Mouse (Mus musculus) liver (tissue): Measurements from ENCODE around the gene 9930021J03Rik.

Experiments used
- DNase-seq: peaks from one replicate; pipeline ENCODE4 v3.0.0-alpha.2; 2020; ENCODE audit warnings: mixed read lengths

9930021J03Rik gene

GRCm38 (mm10) chr19:29805917-29806785, at the start of gene 9930021J03Rik:
Gene 9930021J03Rik (minus strand): TSS chr19:29805989.
- peak; percentile 100 for DNase-seq

GRCm38 (mm10) chr19:29853711-29854110, 47.9 kb upstream of the 9930021J03Rik start:
- no peak for DNase-seq

- DNase-seq: no peak
These were observed 45.4 kb upstream of the 9930021J03Rik start for GRCm38 (mm10) chr19:29851036-29851690.

GRCm38 (mm10) chr19:29849924-29850551, 44.2 kb upstream of the 9930021J03Rik start:
- no peak for DNase-seq

GRCm38 (mm10) chr19:29844036-29844661, 38.4 kb upstream of the 9930021J03Rik start:
- no peak for DNase-seq

GRCm38 (mm10) chr19:29843641-29844035, 37.8 kb upstream of the 9930021J03Rik start:
- no peak for DNase-seq

- no peak for DNase-seq
These were observed 37.2 kb upstream of the 9930021J03Rik start for GRCm38 (mm10) chr19:29842973-29843372.

GRCm38 (mm10) chr19:29840642-29841041, 34.9 kb upstream of the 9930021J03Rik start:
- no peak for DNase-seq

- DNase-seq: no peak
These were observed 32.9 kb upstream of the 9930021J03Rik start for GRCm38 (mm10) chr19:29838636-29839135.

- no peak for DNase-seq
These were observed 32.4 kb upstream of the 9930021J03Rik start for GRCm38 (mm10) chr19:29838171-29838570.

GRCm38 (mm10) chr19:29835364-29836034, 29.7 kb upstream of the 9930021J03Rik start:
- no peak for DNase-seq

- no peak for DNase-seq
These were observed 25.1 kb upstream of the 9930021J03Rik start for GRCm38 (mm10) chr19:29830911-29831310.

GRCm38 (mm10) chr19:29828558-29828957, 22.8 kb upstream of the 9930021J03Rik start:
- DNase-seq: no peak

GRCm38 (mm10) chr19:29826686-29827085, 20.9 kb upstream of the 9930021J03Rik start:
- DNase-seq: no peak

GRCm38 (mm10) chr19:29825003-29825402, 19.2 kb upstream of the 9930021J03Rik start:
- no peak for DNase-seq

- DNase-seq: peak; percentile 53
These were observed 18.4 kb upstream of the 9930021J03Rik start for GRCm38 (mm10) chr19:29824034-29824700.

- DNase-seq: no peak
These were observed 17.7 kb upstream of the 9930021J03Rik start for GRCm38 (mm10) chr19:29823456-29824010.

- no peak for DNase-seq
These were observed 15.2 kb upstream of the 9930021J03Rik start for GRCm38 (mm10) chr19:29820966-29821365.

GRCm38 (mm10) chr19:29812581-29813460, 7.0 kb upstream of the 9930021J03Rik start, which contains the start of gene Ranbp6:
Gene Ranbp6 (minus strand): TSS chr19:29812974.
- peak; percentile 91 for DNase-seq

- no peak for DNase-seq
These were observed 4.2 kb upstream of the 9930021J03Rik start for GRCm38 (mm10) chr19:29810022-29810421.
